Mouse (Mus musculus) bone marrow macrophage, adult 2 months (primary cell): Measurements from ENCODE around the gene Akap7.

Source experiments
- CTCF ChIP-seq: IDR thresholded peaks from 2 replicates; pipeline ENCODE4 v1.5.1; 2012; ENCODE audit warnings: low read depth, mild to moderate bottlenecking, low read length, moderate library complexity
- POLR2A ChIP-seq: IDR thresholded peaks from 2 replicates; pipeline ENCODE4 v1.6.1; 2012; ENCODE audit warnings: mild to moderate bottlenecking, low read depth, low read length, borderline replicate concordance

DNA sequence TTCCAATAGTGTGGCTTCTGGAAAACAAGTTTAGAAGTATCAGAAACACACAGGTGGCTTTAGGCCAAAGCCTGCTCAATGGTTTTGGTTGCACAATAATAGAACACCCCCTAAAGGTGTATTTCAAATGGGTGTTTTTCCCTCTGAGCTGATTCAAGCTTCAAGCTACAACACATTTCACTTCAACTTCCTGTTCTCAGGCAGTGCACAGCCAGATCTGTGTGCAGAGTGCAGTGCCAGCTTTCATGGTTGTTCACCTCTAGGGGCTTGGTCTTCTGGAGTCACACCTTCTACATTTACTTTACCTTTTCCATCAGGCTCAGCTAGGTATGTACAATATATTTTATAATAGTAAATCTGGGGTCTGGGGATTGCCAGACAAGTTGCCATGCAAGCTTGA is 35.1 kb upstream of the Akap7 start:
- no peak for TF ChIP-seq CTCF
- TF ChIP-seq POLR2A, result no peak
